Mouse (Mus musculus) myocyte (in vitro differentiated cells): ENCODE measurements at regions not wholly inside any gene's neighbourhood (a gene's known extent, or its start where the extent isn't known, plus 50 kb on each side); places are given as distances from the start of the nearest gene placed in this dataset.

Source experiments
- MAX ChIP-seq: IDR thresholded peaks from one replicate; pipeline ENCODE4 v1.6.1; 2011; ENCODE audit warnings: low read depth, mild to moderate bottlenecking, control low read depth
- MYOD1 ChIP-seq, 3 experiments: IDR thresholded peaks; one replicate each; pipeline ENCODE4 v1.6.1; 2011; ENCODE audit warnings: control low read depth in 2 of 3, low read depth in 2 of 3, mild to moderate bottlenecking in 2 of 3, moderate library complexity in 1 of 3; ENCODE audit not compliant: insufficient read length in 2 of 3, control insufficient read depth in 1 of 3
- POLR2A ChIP-seq: IDR thresholded peaks from one replicate; pipeline ENCODE4 v1.6.1; 2011; ENCODE audit warnings: low read depth, mild to moderate bottlenecking, control low read depth, moderate library complexity; ENCODE audit not compliant: insufficient read length
- TCF3 ChIP-seq: IDR thresholded peaks from one replicate; pipeline ENCODE4 v1.6.1; 2011; ENCODE audit warnings: low read depth, control low read depth; ENCODE audit not compliant: insufficient read length
- USF1 ChIP-seq: IDR thresholded peaks from one replicate; pipeline ENCODE4 v1.6.1; 2011; ENCODE audit warnings: low read depth, mild to moderate bottlenecking, control low read depth, moderate library complexity

- TF ChIP-seq POLR2A (no peak), TCF3 (no peak), USF1 (no peak), MYOD1 (IDR thresholded peaks at IDR 0.05; ENCODE audit: control insufficient read depth in 1 of 3, insufficient read length in 2 of 3, low read depth in 2 of 3) (peak in 2 of 3 experiments; percentile 67 to 89), MAX (no peak)
Observed at GRCm38 (mm10) chr4:55203731-55204710, 145.8 kb upstream of the Rad23b start.
